Mouse (Mus musculus) kidney, adult 2 months (tissue): ENCODE data around the gene Sufu.

ENCODE experiments used
- CTCF ChIP-seq: fragments of 200-500 bp; conservative IDR thresholded peaks from 2 replicates; pipeline ENCODE4 v1.5.1; 2011; ENCODE audit warnings: low read depth, mild to moderate bottlenecking, control low read depth, low read length, moderate library complexity, mixed read lengths; ENCODE audit not compliant: insufficient read depth, insufficient read length
- POLR2A ChIP-seq: fragments of 200-500 bp; IDR thresholded peaks from one replicate; pipeline ENCODE4 v1.6.1; 2011; ENCODE audit warnings: low read depth, low read length, control low read depth

DNA sequence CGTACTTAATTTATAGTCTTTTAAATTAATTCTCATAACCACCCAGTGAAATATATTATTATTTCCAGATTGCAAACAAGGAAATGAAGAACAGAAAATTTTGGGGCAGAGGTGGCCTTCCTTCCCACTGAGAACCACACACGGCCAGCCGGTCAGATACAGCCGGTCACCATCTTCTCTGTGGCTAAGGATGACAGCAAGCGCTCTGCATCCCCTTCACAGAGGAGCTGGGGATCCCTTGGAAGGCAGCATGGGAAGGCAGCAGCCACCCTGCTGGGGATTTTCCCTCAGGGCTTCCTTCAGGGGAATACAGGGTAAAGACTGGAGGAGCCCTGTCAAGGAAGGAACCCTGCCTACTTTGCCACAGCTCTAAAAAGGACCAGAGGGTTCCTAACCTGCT is 136.8 kb downstream of the Sufu start:
- TF ChIP-seq POLR2A (no peak), CTCF (no peak)
